Mouse (Mus musculus) CH12.LX (cell line): ENCODE measurements around the gene Tmem169.

Source experiments
- CTCF ChIP-seq, 2 experiments: IDR thresholded peaks in 1 of 2; conservative IDR thresholded peaks in 1 of 2; 2 replicates each; pipeline ENCODE4 v1.5.1; 2011 to 2012; ENCODE audit warnings: low read depth in 2 of 2, low read length in 2 of 2, improper control_type of control experiment in 1 of 2, inconsistent platforms in 1 of 2, mild to moderate bottlenecking in 1 of 2, moderate library complexity in 1 of 2
- EP300 ChIP-seq: IDR thresholded peaks from 2 replicates; pipeline ENCODE4 v1.6.1; 2011; ENCODE audit warnings: low read length, improper control_type of control experiment
- MAFK ChIP-seq: IDR thresholded peaks from 2 replicates; pipeline ENCODE4 v1.6.1; 2011; ENCODE audit warnings: low read length, improper control_type of control experiment; ENCODE audit not compliant: insufficient replicate concordance
- POLR2A ChIP-seq: IDR thresholded peaks from 2 replicates; pipeline ENCODE4 v1.6.1; 2011; ENCODE audit warnings: low read depth, mild to moderate bottlenecking, improper control_type of control experiment, low read length
- USF1 ChIP-seq: IDR thresholded peaks from 2 replicates; pipeline ENCODE4 v1.6.1; 2014; ENCODE audit warnings: low read depth, mild to moderate bottlenecking, inconsistent platforms, low read length, improper control_type of control experiment

DNA sequence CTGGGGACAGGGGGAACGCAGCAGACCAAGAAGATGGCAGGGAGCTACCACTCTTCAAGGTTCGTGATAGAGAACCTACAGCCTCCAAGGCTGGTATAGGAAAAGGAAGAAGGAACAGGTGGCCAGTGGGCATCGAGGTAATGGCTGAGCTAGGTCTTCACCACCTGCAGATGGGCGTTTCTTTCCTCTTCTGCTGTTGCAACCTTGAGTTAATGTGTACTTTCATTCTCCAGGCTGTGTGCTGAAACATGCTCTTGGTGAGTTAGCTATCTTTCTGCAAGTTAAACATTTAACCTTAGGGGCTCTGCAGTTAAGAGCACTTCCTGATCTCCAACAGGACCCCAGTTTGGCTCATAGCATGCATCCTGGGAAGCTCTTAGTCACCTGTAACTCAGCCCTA, 3.7 kb downstream of the Tmem169 start:
- no peak for TF ChIP-seq CTCF (conservative IDR thresholded peaks at IDR 0.05 in 1 of 2, IDR thresholded peaks at IDR 0.05 in 1 of 2; ENCODE audit: low read depth in 2 of 2, low read length in 2 of 2)
- no peak for TF ChIP-seq EP300
- TF ChIP-seq POLR2A = no peak
- TF ChIP-seq MAFK = no peak
- TF ChIP-seq USF1 = no peak
